Mouse (Mus musculus): ENCODE results near the gene Vmn1r212.
"Not testable (repeated sequence)": the region's sequence is repeated elsewhere in the genome, so short reads cannot be mapped to it uniquely, and the experiment has no call there.

The Vmn1r212 gene

GRCm38 (mm10) chr13:22884105-22884504, at the start of gene Vmn1r212:
Gene Vmn1r212 (minus strand): TSS chr13:22884205.
- DNase-seq, result no peak

GRCm38 (mm10) chr13:22879257-22879656, 4.7 kb downstream of the Vmn1r212 start:
- no peak for DNase-seq

DNA sequence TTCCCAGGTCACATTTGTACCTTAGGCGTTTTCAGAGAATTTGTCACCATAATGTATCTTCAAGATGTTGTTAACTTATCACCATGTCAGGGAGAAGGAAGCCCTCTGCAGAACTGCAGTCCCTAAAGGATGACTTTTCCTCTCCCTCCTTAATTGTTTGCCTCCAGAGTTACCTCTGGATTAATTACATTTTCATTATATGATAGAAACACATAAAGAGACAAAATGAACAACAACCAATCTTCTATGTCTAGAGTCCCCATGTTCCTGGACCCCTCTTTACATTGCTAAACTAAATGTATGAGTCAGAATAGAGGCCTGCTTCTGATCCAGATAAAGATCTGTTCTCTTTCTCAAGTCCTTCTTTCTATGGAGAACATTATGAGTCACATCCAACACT, 26.5 kb downstream of the Vmn1r212 start, which contains the start of gene Vmn1r211:
TSS of gene Vmn1r211 (minus strand) at position 101 of the 400 bp plus-strand sequence.
- no peak for DNase-seq

DNA sequence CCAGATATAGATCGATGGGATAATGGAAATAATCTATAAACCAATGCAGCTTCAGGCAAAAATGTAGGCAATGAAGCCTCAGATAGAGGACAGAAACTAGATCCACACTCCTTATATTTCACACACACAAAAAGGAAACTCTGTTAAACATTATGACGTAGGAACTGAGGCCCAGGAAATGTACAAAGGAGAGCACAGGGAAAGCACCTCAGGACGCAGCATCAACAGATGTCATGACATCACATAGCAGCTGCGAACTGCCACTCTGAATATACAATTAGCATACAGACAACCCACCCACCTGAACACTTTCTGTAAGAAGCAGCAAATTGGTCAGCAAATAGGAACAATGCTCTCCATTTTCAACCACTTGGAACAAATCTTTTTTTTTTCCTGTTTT, 29.2 kb downstream of the Vmn1r212 start:
- no peak for DNase-seq

GRCm38 (mm10) chr13:22846798-22847197, 37.2 kb downstream of the Vmn1r212 start:
- DNase-seq, result no peak

- not testable (repeated sequence) for DNase-seq
These were observed 39.7 kb downstream of the Vmn1r212 start for GRCm38 (mm10) chr13:22844304-22844703.
